Mouse (Mus musculus): ENCODE measurements around the gene Thbs4. TPM values are rescaled to one million over a fixed set of nuclear protein-coding genes. Genes with fewer than 3 reads are reported as not detected.
A peak's percentile ranks its signal among the peaks of the same experiment; 100 is the strongest.

Thbs4 gene
- polyA plus RNA-seq, 1 experiment from 2014 or later: 38.0 TPM

DNA sequence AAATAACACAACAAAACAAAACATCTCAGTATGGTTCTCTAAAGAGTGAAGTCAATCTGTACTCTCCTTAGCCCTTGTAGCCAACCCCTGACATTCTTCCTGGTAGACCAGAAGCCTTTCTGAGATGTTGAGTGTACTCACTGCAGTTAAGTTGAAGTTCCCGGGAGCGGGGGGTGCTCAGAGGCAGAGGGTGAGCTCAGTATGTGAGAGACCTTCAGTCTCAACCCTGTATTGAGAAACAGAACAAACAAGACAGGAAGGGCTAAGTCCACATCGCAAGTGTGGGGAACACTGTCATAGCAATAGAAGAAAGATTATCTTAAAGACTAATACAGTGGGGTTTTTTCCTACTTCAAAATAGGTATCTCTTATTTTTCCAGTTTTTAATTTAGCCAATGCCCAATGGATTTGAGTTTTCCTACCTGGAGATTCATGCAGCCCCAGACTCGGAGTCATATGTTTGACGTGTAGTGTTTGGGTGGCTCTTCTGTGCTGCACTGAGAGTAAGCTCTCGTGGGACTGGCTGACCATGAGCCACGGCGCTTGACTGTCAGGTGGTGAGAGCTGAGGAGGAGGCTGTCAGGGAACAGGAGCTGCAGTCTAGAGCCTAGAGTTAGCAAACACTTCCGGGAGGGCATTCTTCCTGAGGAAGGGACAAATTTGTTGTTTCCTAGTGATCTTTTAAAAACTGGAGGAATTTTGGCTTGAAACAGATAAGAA lies 88.1 kb downstream of the Thbs4 start:
- peaks cover 28% of the 10 kb centered on the region; the same call in 1 of the 2 replicates for H3K36me3 ChIP-seq
- no peaks in the 10 kb centered on the region for H3K9me3 ChIP-seq
- no peak overlapping the region for H3K4me3 ChIP-seq
- 78% methylated on average over 9 of the region's 9 CpGs for WGBS
- H3K27me3 ChIP-seq (ENCODE audit: insufficient read depth, poor library complexity, severe bottlenecking): no peaks in the 10 kb centered on the region
- H3K27ac ChIP-seq: no peak overlapping the region
- peaks cover 9% of the 10 kb centered on the region for H3K4me1 ChIP-seq
- DNase-seq (ENCODE audit: low spot score): peak; percentile 35

DNA sequence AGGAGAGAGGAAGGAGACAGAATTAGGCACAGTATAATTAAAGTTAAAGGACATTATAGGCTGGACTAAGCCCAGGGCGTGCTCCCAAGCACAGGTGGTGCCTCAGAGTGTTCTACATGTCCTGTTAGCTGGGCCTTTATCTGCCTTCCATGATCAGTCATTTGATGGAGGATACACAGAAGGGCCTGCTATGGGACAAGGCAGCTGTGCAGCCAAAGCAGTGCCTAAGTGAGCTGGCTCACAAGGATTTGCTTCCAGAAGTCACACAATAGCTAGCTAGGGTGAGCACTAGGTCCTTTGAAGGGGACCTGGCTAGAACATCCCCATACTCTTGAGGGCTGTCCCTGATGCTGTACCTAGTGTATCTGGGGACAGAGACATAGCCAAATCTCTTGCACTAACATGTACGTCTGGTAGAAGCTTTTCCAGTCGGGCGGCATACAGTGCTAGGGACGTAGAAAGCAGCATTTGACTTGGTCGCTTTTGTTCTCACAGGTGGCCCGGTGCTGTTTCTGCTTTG lies 89.5 kb downstream of the Thbs4 start:
- DNase-seq (ENCODE audit: low spot score): no peak
- whole genome bisulfite sequencing: 91% methylated on average over 7 of the region's 7 CpGs
- no peaks in the 10 kb centered on the region for H3K27me3 ChIP-seq (ENCODE audit: insufficient read depth, poor library complexity, severe bottlenecking)
- no peak overlapping the region for H3K27ac ChIP-seq
- H3K4me3 ChIP-seq: no peak overlapping the region
- peaks cover 9% of the 10 kb centered on the region for H3K4me1 ChIP-seq
- H3K36me3 ChIP-seq: peaks cover 28% of the 10 kb centered on the region; the same call in 1 of the 2 replicates
- H3K9me3 ChIP-seq: no peaks in the 10 kb centered on the region

DNA sequence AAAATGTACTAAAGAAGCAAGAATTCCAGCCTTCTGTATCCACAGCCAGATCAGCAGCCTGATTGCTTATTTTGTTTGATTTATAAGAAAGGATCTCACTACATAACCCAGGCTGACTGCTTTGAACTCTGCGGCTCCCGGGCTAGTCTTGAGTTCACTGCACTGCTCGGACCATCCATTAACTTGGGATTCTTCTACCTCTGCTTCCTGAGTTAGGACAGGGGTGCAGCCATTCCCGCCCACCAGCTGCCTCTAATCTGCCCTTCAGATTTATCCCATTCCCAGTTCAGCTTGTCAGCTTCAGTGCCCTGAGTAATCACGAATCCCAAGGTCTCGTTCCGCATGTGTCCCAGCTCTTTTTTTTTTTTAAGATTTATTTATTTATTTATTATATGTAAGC lies 90.4 kb downstream of the Thbs4 start:
- 84% methylated on average over 7 of the region's 7 CpGs for WGBS
- Histone ChIP-seq H3K9me3 (no peaks in the 10 kb centered on the region), H3K4me3 (no peak overlapping the region), H3K27me3 (ENCODE audit: insufficient read depth, poor library complexity, severe bottlenecking) (no peaks in the 10 kb centered on the region), H3K4me1 (peaks cover 9% of the 10 kb centered on the region), H3K27ac (no peak overlapping the region), H3K36me3 (peaks cover 23% of the 10 kb centered on the region; the same call in 1 of the 2 replicates)
- DNase-seq (ENCODE audit: low spot score): no peak

DNA sequence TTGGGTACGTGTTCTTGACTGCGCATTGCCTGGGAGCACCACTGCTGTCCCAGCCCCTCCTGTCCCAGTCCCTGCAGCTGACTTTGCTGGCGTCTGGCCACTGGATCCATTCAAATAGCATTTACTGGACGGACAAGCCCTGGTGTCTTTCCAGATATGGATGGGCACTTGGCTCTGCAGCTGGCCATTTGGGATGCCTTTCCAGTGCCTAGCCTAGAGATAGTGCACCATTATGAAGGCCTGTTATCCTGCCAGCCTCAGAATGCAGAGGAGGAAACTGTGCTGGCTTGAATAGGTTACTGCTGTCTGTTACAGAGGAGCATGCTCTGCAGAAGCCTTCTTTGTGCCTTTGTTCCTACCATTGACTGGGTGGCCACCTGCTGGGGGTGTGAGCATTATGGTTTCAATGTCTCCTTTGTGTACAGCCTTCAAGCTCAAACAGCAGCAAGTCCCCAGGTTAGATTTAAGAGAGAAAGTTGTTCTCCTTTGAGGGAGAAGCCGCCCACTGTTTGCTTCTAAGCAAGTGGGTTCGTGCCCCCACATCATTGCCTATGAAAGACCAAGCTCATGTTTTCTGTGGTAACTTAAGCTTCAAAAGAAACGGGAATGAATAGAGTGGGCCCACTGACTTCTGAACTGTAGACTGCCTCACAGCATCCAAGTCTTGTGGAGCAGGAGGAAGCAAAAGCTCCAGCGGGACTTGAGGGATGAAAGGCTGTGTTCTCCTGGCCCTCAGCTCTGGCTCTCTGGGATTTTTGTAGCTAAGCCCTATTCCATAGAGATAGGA lies 91.2 kb downstream of the Thbs4 start:
- WGBS: 77% methylated on average over 8 of the region's 8 CpGs
- H3K4me3 ChIP-seq: no peak overlapping the region
- DNase-seq (ENCODE audit: low spot score): peak; percentile 68
- H3K27me3 ChIP-seq (ENCODE audit: insufficient read depth, poor library complexity, severe bottlenecking): no peaks in the 10 kb centered on the region
- H3K36me3 ChIP-seq: peaks cover 18% of the 10 kb centered on the region; the same call in 1 of the 2 replicates
- peaks cover 9% of the 10 kb centered on the region for H3K4me1 ChIP-seq
- 0 out of 2 replicates have a peak overlapping the region, but pooled peaks have one; percentile 10 for H3K27ac ChIP-seq
- H3K9me3 ChIP-seq: no peaks in the 10 kb centered on the region

DNA sequence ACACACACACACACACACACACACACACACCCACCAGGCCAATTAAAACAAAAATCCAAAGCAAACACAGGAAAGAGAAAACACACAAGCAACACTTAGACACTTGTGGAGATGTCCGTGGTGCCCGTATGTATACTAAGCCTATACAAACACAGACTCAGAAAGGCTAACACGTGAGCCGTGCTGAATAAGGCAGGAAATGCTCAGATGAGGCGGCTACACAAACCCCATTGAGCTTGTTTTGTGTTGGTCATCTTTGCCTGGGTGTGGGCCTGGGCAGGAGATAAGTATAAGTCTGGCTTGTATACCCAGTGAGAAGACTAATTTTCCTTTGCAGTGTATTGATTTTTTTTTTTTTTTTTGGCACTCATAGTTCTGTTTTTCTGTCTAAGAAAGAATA lies 92.6 kb downstream of the Thbs4 start:
- Histone ChIP-seq H3K27ac (no peak overlapping the region), H3K27me3 (ENCODE audit: insufficient read depth, poor library complexity, severe bottlenecking) (no peaks in the 10 kb centered on the region), H3K9me3 (no peaks in the 10 kb centered on the region), H3K4me3 (no peak overlapping the region), H3K36me3 (peaks cover 8% of the 10 kb centered on the region; the same call in 1 of the 2 replicates), H3K4me1 (peaks cover 9% of the 10 kb centered on the region)
- DNase-seq (ENCODE audit: low spot score): peak; percentile 42
- 77% methylated on average over 5 of the region's 5 CpGs for WGBS

Other genes with a start within 250 kb of the Thbs4 start
- not detected in 2 replicates for gene Spz1, start 218.6 kb downstream of the Thbs4 start, polyA plus RNA-seq (2016; fragmentation: Nextera tagmentation; extraction: Ambion mirVana)
- gene Serinc5, start 183.7 kb downstream of the Thbs4 start, polyA plus RNA-seq (2016; fragmentation: Nextera tagmentation; extraction: Ambion mirVana): 14.7 and 15.4 TPM in 2 replicates
- 2.7 and 3.5 TPM in 2 replicates for gene Mtx3, start 49.9 kb upstream of the Thbs4 start, polyA plus RNA-seq (2016; fragmentation: Nextera tagmentation; extraction: Ambion mirVana)